Comparison of ENCODE assay signal across 11 mouse cellular contexts in genomic region chr5:76799471-76799870, GRCm38 (mm10).
A peak's percentile ranks its signal among the peaks of the same experiment; 100 is the strongest.
DNase-seq lines count a peak whose midpoint lies in the region; ATAC-seq and TF ChIP-seq lines count a peak whose summit lies in the region.
"Had no signal": no experiment of that assay in that cellular context is flagged by ENCODE, and none has a peak within 500 bp of the region (broad histone marks: within the 10 kb centered on the region; RNA-seq: fewer than 3 reads in every experiment).

No protein-coding gene starts in this region.

- no peak for TF ChIP-seq CTCF in lung, postnatal 0 days (IDR thresholded peaks at IDR 0.05)

- H3K4me2 ChIP-seq in lung, postnatal 0 days (replicated peaks; ENCODE audit: low read depth, low read length): no peak overlapping the region
- H3K4me2 ChIP-seq: heart, embryonic 15.5 days; lung, embryonic 15.5 days had no signal

- WGBS in lung, postnatal 0 days: 25% methylated on average over 10 of the region's 10 CpGs

- no peak overlapping the region for H3K9ac ChIP-seq in lung, postnatal 0 days (replicated peaks; ENCODE audit: low read depth)
- H3K9ac ChIP-seq: heart, embryonic 15.5 days; lung, embryonic 15.5 days had no signal

- H3K27ac ChIP-seq in lung, postnatal 0 days (ENCODE audit: low read length): no peak overlapping the region
- H3K27ac ChIP-seq: heart, embryonic 15.5 days; lung, embryonic 15.5 days had no signal

- H3K27me3 ChIP-seq in lung, postnatal 0 days (replicated peaks; ENCODE audit: insufficient read depth, low read length): no peaks in the 10 kb centered on the region
- H3K27me3 ChIP-seq: heart, embryonic 15.5 days; lung, embryonic 15.5 days had no signal

- ATAC-seq in lung, postnatal 0 days: no peak
- no peak for ATAC-seq in megakaryocyte, adult 5-6 weeks (ENCODE audit: poor library complexity, severe bottlenecking)
- ATAC-seq: inflammation-experienced regulatory T-cells, adult 6 months had no signal

- no peaks in the 10 kb centered on the region for H3K4me1 ChIP-seq in lung, postnatal 0 days (ENCODE audit: insufficient read depth, low read depth, low read length)

- no peaks in the 10 kb centered on the region for H3K9me3 ChIP-seq in lung, postnatal 0 days (ENCODE audit: low read length)
- H3K9me3 ChIP-seq: heart, embryonic 15.5 days; lung, embryonic 15.5 days had no signal

- H3K36me3 ChIP-seq in lung, postnatal 0 days (ENCODE audit: insufficient read depth, low read length): no peaks in the 10 kb centered on the region
- H3K36me3 ChIP-seq: heart, embryonic 15.5 days; lung, embryonic 15.5 days had no signal

- no peak overlapping the region for H3K4me3 ChIP-seq in lung, postnatal 0 days (ENCODE audit: low read depth, low read length)
- H3K4me3 ChIP-seq: heart, embryonic 15.5 days; lung, embryonic 15.5 days had no signal

- no peak for TF ChIP-seq EP300 in lung, postnatal 0 days (IDR thresholded peaks at IDR 0.05)

- DNase-seq in kidney, postnatal 14 days: peak; percentile 48
- DNase-seq in kidney, adult 18-20 months: no peak
- DNase-seq in 416B (ENCODE audit: low read depth) (peak; percentile 63), ES-CJ7 (ENCODE audit: low read depth, low spot score) (peak; percentile 74)
- DNase-seq in lung, postnatal 0 days (ENCODE audit: low spot score): peak; percentile 12
- no peak for DNase-seq in right cerebral cortex, postnatal 36 days (ENCODE audit: low spot score in 2 of 2)
- DNase-seq: cerebellum, postnatal 36 days had no signal

Comparison
In these comparisons a context has a peak if more than half of its experiments do, and no peak if none do; other contexts are left out.
1. DNase-seq: peak in kidney, postnatal 14 days (single experiment), 416B (single experiment), ES-CJ7 (single experiment) and lung, postnatal 0 days (single experiment); none in kidney, adult 18-20 months (single experiment) and right cerebral cortex, postnatal 36 days (0 of 2).